Mouse (Mus musculus): ENCODE measurements around the gene Cubn.

The Cubn gene

GRCm38 (mm10) chr2:13408333-13408732, 83.3 kb downstream of the Cubn start:
- no peak for DNase-seq (ENCODE audit: low spot score)

DNA sequence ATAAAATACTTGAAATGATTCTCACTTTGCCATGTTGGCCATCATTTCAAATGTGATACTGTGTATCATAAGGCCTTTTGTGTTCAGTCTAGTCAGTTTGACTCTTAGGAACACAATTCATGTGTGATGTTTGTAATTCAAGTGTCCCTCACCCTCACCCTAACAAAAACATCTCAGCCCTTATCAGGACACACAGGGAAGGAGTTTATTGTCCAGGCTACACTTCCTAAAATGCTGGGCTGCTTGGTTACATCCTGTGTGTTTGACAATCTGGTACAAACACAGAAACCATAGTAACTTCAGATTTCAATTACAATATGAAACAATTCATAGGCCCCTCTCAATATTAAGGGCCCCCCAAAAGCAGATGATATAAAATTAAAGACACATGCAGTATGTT, 83.9 kb downstream of the Cubn start:
- DNase-seq (ENCODE audit: low spot score): no peak

DNA sequence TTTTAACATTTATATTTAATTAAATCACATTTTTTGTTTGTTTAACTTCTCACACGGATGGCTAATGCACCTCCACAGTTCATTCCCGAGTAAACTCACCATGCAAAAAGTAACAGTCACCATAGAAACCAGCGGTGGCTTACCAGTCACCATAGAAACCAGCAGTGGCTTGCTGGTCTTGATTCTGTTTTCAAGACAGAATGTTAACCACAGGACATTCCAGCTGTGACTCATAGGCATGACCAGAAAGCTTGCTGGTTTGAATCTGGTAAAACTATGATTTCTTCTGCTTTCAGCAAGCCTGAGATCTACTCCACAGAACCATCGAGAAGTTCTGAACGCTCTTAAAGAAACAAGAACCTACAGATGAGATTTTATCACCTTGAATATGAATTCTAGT, 84.3 kb downstream of the Cubn start:
- peak; percentile 74 for DNase-seq (ENCODE audit: low spot score)

- DNase-seq (ENCODE audit: low spot score): no peak
These were observed 86.5 kb downstream of the Cubn start for GRCm38 (mm10) chr2:13404986-13405678.

DNA sequence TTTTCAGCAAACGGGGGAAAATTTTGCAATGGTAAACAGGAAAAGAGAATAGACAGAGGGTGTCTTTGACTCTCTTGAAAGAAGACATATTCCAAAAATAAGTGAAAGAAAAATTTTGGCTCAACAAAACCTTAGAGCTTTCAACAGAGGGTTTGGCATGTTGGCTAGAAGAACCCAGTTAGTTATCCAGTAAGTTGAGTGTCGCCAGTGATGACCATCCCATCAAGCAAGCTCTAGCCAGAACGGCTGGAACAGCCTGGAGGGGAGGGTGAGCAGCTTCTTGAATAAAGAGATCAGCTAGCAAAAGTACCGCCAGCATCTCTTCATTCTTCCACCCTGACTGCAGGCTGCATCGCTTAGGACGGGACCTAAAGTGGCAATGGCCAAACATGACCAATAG, 90.8 kb downstream of the Cubn start:
- no peak for DNase-seq (ENCODE audit: low spot score)

GRCm38 (mm10) chr2:13399480-13400072, 92.0 kb downstream of the Cubn start:
- no peak for DNase-seq (ENCODE audit: low spot score)

- DNase-seq (ENCODE audit: low spot score): peak; percentile 78
These were observed 92.7 kb downstream of the Cubn start for GRCm38 (mm10) chr2:13398955-13399354.

DNA sequence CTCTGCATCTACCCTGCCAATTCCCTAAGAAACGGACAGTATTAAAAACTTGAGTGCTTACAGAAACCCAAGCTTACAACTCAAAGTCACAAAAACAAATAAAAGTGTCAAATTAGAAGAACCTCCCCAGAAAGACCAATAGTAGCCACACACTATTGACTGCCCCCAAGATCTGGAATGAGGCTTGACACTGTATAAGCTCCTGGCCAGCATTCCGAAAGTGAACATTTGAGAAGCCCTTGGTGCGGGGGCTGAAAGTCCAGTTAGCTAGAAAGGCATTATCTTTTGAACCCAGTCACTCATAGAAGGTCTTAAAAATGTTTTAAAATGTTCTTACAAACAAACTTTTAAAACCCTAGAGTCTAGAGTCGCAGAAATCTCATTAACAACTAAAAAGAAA, 93.1 kb downstream of the Cubn start:
- no peak for DNase-seq (ENCODE audit: low spot score)

GRCm38 (mm10) chr2:13396124-13396540, 95.5 kb downstream of the Cubn start:
- DNase-seq (ENCODE audit: low spot score): peak; percentile 64

GRCm38 (mm10) chr2:13391018-13391417, 100.6 kb downstream of the Cubn start:
- DNase-seq (ENCODE audit: low spot score): no peak

GRCm38 (mm10) chr2:13386631-13387030, 105.0 kb downstream of the Cubn start:
- no peak for DNase-seq (ENCODE audit: low spot score)

DNA sequence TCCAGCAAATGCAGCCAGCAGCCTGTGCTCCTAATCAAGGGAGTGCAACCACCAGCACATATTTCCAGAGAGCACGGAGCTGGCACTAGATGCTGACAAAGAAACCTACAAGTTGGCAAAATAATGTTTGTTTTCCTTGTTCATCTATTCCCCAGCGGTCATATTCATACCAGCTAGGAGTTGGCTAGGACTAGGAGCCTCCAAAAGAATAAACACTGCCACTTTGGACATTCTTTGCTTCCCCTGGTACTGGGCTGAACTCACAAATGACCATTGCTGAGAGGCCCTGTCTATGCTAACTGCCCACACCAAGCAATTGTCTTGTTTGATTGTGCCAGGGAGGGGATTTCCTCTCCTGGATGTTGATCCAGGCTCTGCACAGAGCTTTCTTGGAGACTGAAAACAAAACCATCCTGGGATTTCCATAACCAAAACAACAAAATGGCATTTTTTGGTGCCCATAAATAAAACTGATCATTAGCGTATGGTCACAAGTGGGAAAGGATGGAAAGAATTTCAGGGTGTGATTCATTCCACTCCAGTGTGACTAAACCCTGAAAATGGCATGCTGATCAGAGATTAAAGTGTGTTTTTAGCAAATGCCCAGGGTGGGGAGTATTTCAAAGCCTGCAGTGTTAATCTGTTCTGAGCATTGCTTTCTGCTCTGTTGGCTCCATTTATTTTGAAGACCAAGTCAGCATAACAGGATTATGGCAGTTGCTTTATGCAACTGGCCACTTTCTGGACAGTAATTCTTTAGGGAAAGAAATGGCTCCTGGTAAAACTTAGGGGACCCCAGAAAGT, 105.9 kb downstream of the Cubn start:
- peak; percentile 40 for DNase-seq (ENCODE audit: low spot score)

- DNase-seq (ENCODE audit: low spot score): peak; percentile 54
These were observed 106.7 kb downstream of the Cubn start for GRCm38 (mm10) chr2:13384775-13385541.

DNA sequence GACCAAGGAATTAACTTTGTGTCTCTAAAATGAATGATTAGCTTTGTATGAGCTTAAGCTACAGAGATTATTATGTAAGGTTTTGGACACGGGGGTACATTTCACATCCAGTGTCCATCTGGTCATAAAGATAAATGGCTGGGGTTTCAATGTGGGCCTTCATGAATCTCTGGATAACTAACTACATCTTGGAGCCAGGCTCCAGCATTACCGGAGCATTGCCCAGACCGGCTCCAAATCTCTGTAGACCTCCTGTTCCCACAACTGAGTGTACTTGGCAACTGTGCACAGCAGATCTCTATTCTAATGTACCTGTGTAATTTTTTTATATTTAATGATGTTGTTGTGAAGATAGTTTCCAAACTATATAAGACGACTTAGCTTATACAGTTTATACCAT, 115.4 kb downstream of the Cubn start:
- no peak for DNase-seq (ENCODE audit: low spot score)

DNA sequence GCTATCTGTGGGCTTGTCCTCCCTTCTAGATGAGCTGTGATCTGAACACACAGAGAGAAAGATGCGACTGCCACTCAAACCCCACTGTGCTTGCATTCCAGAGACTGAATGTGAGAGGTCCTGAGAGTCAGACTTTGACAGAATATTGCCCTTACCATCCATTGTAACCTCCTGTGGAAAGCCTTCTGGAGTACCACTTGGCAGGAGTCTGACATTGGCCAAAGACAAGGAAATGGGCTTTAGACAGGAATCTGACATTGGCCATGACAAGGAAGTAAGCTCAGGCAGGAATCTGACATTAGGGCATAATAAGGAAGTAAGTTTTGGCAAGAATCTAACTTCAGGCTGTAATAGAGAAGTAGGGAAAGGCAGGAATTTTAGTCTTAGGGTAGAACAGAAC, 118.3 kb downstream of the Cubn start:
- DNase-seq (ENCODE audit: low spot score): peak; percentile 19

- DNase-seq (ENCODE audit: low spot score): no peak
These were observed 118.8 kb downstream of the Cubn start for GRCm38 (mm10) chr2:13372825-13373224.

DNA sequence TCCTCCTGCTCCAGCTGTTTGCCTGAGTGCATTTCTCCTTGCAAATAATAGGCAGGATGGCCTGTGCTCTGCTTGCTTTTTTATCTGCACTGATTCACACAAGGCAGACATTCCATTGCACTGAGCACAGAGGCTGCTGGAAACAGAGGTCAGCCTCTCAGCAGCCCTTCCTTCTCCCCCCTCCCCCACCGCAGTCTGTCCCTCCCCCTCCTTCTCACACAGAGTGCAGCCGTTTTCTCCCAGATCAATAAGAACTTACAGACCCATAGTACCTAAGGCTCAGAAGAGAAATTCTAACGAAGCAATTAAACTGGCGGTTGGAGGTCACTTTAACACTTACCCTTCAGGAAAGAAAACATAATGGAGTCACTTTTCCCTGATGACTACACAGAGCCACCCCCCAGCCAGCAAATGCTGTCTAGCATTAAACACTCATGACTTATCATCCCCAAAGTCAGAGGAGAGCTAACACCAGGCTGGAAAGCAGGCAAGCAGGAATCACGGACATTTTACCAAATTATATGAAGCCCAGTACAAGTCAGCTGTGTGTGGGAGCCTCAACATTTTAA, 119.3 kb downstream of the Cubn start:
- DNase-seq (ENCODE audit: low spot score): peak; percentile 89

DNA sequence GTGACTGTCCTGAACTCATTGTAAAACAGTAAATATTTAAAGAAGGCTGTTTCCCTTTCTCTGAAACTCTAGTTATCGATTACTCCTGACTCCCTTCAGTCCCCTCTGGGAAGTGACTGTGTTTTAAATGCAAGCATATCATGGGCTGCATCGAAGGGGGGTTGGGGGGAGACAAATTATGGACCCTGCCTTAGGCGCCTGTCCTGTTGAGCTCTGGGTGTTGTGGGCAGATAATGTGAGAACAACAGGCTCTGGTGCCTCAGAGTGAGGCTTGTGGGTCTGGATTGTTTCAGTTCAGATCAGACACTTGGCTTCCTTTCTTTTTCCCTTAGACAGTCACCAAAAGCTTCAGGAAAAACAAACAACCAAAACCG, 119.8 kb downstream of the Cubn start:
- peak; percentile 60 for DNase-seq (ENCODE audit: low spot score)

DNA sequence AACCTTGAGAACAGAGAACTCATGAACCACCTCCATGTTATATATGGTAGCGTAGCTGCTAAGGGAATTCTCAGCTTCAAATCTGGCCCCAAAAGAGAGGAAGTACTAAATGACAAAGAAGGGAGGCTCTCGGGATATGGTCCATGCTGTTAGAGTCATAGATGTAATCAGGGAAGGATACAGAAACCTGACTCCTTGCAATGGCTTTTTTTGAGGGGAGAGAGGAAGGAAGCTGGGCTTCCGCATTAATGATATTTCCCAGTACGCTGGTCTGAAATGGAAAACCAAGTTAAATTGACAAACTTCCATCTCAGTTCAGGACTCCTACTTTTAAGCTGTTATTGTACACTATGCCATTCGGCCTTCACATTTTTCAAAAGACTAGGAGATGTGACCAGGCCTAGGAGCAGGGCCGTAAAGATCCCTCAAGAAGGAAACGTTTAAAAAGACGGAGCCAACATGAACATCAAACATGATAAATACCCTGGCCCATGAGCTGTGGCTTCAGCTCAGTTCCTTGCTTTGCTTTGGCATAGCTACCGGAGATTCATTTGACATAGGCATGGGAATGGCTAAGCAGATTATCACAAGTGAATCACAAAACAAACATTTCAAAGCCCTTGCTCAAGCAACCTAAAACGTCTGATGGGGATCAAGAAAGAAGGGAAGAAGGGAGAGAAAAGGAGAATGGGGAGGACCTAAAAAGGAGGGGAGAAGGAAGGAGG, 120.4 kb downstream of the Cubn start:
- DNase-seq (ENCODE audit: low spot score): no peak

GRCm38 (mm10) chr2:13370556-13370955, 121.1 kb downstream of the Cubn start:
- no peak for DNase-seq (ENCODE audit: low spot score)

DNA sequence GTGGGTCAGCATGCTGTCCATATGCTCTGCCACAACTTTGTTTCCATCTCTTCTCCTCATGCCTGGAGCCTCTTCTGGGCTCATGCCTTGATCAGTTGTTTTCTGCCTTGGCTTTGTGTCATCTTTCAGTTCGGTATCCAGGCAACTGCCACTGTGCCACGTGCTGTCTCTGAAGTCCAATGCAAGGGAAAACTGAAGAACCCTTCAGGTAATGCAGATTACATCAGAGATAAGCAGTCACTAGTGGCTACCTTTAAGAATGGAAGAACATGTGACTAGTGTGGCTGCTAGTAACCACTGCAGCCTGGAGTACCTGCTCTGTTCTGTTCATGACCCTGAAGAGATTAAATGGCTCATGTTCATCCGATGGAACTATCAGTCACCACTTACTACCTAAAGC, 123.1 kb downstream of the Cubn start:
- no peak for DNase-seq (ENCODE audit: low spot score)
